Mouse (Mus musculus) B cell, adult 2 months (primary cell): ENCODE data around the gene Crebbp.

Source experiments
- DNase-seq, 2 experiments: peaks; one replicate each; pipeline ENCODE4 v3.0.0; 2022

Gene Crebbp

GRCm38 (mm10) chr16:4040206-4040605 is 173.6 kb downstream of the Crebbp start:
- no peak for DNase-seq

GRCm38 (mm10) chr16:4037690-4038089 is 176.1 kb downstream of the Crebbp start:
- DNase-seq, result no peak

DNA sequence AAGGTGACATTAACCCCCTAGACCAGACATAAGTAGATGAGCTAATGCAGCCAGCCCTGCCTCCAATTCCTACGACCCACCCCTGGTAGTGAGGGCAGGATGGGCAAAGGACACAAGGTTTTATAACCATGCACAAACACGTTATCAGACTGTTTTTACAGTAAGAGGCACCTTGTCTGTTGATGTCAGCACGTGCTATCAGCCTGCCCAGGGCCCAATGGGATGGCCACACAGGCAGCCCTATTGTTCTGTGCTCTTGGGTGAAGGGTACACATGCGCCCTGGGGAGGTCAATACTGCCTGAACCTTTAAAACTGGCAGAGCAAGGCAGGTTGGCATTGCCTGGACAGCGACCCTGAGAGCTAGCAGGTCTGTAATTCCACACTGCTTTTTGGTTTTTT is 177.0 kb downstream of the Crebbp start, which contains the start of gene Dnase1:
Dnase1 (plus strand) TSS at position 136 of the 400 bp plus-strand sequence.
- DNase-seq, result no peak

- peak; percentile 20 to 23 for DNase-seq
Observed at GRCm38 (mm10) chr16:4035575-4035974, 178.2 kb downstream of the Crebbp start.

GRCm38 (mm10) chr16:4034476-4034875 is 179.3 kb downstream of the Crebbp start:
- no peak for DNase-seq

DNA sequence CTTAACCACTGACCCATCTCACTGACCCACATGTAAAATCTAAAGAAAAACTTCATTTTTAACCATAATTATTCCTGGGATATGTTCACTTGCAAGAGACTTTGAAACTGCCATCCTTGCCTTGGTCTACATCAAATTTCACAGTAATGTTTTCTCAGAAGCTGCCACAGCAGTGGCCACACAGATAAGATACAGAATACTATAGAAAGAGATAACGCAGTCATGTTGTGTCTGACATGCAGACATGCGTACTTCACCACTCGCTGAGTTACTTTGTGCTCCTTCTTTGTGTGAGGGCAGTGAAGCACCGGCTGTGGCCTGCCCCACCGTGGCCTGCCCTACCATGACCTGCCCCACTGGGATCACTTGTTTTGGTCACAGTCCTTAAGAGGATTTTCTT is 179.8 kb downstream of the Crebbp start:
- DNase-seq, result no peak

- no peak for DNase-seq
Observed at GRCm38 (mm10) chr16:4032341-4032748, 181.5 kb downstream of the Crebbp start.

- DNase-seq, result no peak
Observed at GRCm38 (mm10) chr16:4031441-4032274, 182.1 kb downstream of the Crebbp start.
